Mouse (Mus musculus) layer of hippocampus, adult 9-11 months (tissue): Measurements from ENCODE around the gene Lrrc18.

Experiments
- DNase-seq: peaks from one replicate; pipeline ENCODE4 v3.0.0; 2022

Lrrc18 gene

GRCm38 (mm10) chr14:33058881-33059660 is 67.9 kb downstream of the Lrrc18 start:
- DNase-seq: no peak

DNA sequence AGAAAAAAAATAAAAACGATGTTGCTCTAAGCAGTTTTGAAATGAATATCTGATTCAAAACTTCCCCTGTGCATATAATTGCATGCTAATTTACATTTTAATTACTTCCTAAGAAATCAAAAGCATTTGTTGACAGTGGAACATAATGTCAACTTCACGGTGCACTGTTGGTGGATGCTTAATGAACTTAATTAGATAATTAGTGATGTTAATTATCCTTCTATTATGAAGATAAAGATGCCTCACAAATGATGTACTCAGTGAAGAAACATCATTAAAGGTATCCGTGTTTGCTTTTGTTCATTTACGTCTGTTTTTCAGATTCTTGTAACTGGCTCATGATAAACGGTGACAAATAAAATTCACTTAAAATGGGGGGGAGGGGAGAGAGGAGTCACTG is 71.8 kb downstream of the Lrrc18 start:
- DNase-seq: no peak
